Mouse (Mus musculus) midbrain, postnatal 0 days (tissue): ENCODE results near the gene Camk1g. TPM values are rescaled to one million over a fixed set of nuclear protein-coding genes. Genes with fewer than 3 reads are reported as not detected.

Experiments used
- ATAC-seq: fragments of 200-750 bp; cut with Nextera tagmentation; 2 replicates; pipeline ENCODE4 v1.8.0; 2017; ENCODE audit warnings: moderate number of reproducible peaks, mild to moderate bottlenecking, moderate TSS enrichment, moderate library complexity; ENCODE audit not compliant: low FRiP score
- DNase-seq: peaks from one replicate; pipeline ENCODE4 v3.0.0-alpha.2; 2015; ENCODE audit warnings: low spot score
- H3K27ac ChIP-seq: fragments of 300-500 bp; sonication (generic); 2 replicates; pipeline ENCODE4 v1.5.1; 2014; ENCODE audit warnings: low read depth, mild to moderate bottlenecking, low read length, mixed read lengths
- H3K27me3 ChIP-seq: fragments of 300-500 bp; sonication (generic); 2 replicates; pipeline ENCODE4 v1.6.1; 2014; ENCODE audit warnings: low read length, control low read depth, mixed read lengths; ENCODE audit not compliant: insufficient read depth
- H3K36me3 ChIP-seq: fragments of 300-500 bp; sonication (generic); 2 replicates; pipeline ENCODE4 v1.6.1; 2014; ENCODE audit warnings: low read length, control low read depth, mixed read lengths; ENCODE audit not compliant: insufficient read depth
- H3K4me1 ChIP-seq: fragments of 300-500 bp; sonication (generic); 2 replicates; pipeline ENCODE4 v1.6.1; 2014; ENCODE audit warnings: mild to moderate bottlenecking, control low read depth, antibody characterized with exemption, low read length, mixed read lengths; ENCODE audit not compliant: insufficient read depth
- H3K4me2 ChIP-seq: fragments of 300-500 bp; sonication (generic); 2 replicates; pipeline ENCODE4 v1.6.1; 2014; ENCODE audit warnings: low read depth, mild to moderate bottlenecking, low read length, mixed read lengths; ENCODE audit not compliant: poor library complexity, severe bottlenecking
- H3K4me3 ChIP-seq: fragments of 300-500 bp; sonication (generic); 2 replicates; pipeline ENCODE4 v1.5.1; 2014; ENCODE audit warnings: low read depth, mild to moderate bottlenecking, low read length, moderate library complexity
- H3K9ac ChIP-seq: fragments of 300-500 bp; sonication (generic); replicated peaks from 2 replicates; pipeline ENCODE4 v1.6.1; 2014; ENCODE audit warnings: mild to moderate bottlenecking, low read length, moderate library complexity, mixed read lengths; ENCODE audit not compliant: poor library complexity, severe bottlenecking
- H3K9me3 ChIP-seq: fragments of 300-500 bp; sonication (generic); 2 replicates; pipeline ENCODE4 v1.6.1; 2016; ENCODE audit warnings: low read length, control low read depth
- CTCF ChIP-seq: IDR thresholded peaks from 2 replicates; pipeline ENCODE4 v1.5.1; 2016; ENCODE audit warnings: antibody characterized with exemption, mild to moderate bottlenecking
- WGBS: fragments of 180-500 bp; shearing (Covaris S2); extraction: QIAGEN DNeasy Blood & Tissue Kit; methylation state at CpG from one replicate; pipeline ENCODE4 v1.1.7; 2014; 5-methylcytosine and 5-hydroxymethylcytosine counted together
- polyA plus RNA-seq: library from polyadenylated mRNA; unstranded; fragments of >200 nt; fragmentation: Nextera tagmentation; extraction: Ambion mirVana; gene quantifications from 2 replicates; pipeline ENCODE4 v1.2.1, GENCODE M21; 2015
- total RNA-seq: library from RNA; depleted of rRNA; stranded (reverse); fragments of >200 nt; gene quantifications from 2 replicates; pipeline ENCODE4 v1.2.3, GENCODE M21; 2014

Gene Camk1g
- total and polyA plus RNA-seq, 2 experiments from 2014 or later = 46.6 to 48.1 TPM

- no peak overlapping the region for H3K4me2 ChIP-seq
- no peak overlapping the region for H3K27ac ChIP-seq
- H3K4me3 ChIP-seq = no peak overlapping the region
- WGBS = 73% methylated on average over 4 of the region's 4 CpGs
- no peaks in the 10 kb centered on the region for H3K9me3 ChIP-seq
- H3K4me1 ChIP-seq = no peaks in the 10 kb centered on the region
- H3K27me3 ChIP-seq = no peaks in the 10 kb centered on the region
- ATAC-seq (no peak), DNase-seq (no peak)
- no peak overlapping the region for H3K9ac ChIP-seq
- H3K36me3 ChIP-seq = peaks cover 22% of the 10 kb centered on the region
- TF ChIP-seq CTCF = no peak
Measured at GRCm38 (mm10) chr1:193343853-193344252, 26.2 kb downstream of the Camk1g start.

DNA sequence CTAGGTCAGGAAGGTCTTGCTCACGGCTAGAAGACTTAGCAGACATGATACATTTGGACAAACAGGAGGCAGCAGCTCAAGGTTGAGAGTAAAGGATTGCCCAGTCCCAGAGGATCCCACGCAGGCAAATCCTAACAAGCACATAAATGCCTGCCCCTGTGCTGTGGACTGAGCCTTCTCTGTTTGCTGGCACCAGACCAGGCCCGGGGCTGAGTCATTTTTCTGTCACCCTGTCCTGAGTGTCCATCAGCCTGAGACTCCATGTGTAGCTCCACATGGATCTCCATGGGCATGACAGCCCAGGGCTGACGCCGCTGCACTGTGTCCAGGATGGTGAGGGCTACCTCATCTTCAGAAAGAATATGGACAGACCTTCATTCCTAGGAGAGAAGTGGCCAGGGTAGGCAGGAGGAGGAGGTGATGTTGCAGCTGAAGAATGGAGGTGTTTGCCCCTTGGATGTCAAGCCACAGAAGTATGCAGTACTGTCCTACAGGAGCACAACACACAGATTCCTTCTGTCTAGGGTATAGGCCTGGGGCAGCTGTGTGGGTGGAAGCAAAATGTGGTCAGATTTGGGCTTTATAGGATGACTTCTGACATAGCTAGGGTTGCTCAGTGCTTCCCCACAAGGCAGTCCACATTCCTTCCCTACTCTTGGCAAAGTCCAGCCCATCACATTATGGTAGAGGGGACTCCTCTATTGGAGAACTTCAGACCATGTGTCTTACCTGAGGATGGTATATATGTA lies 27.7 kb downstream of the Camk1g start:
- H3K27ac ChIP-seq = no peak overlapping the region
- no peak for TF ChIP-seq CTCF
- 92% methylated on average over 5 of the region's 5 CpGs for WGBS
- H3K4me1 ChIP-seq = peaks cover 4% of the 10 kb centered on the region; the same call in 1 of the 2 replicates
- no peak overlapping the region for H3K9ac ChIP-seq
- H3K4me3 ChIP-seq = no peak overlapping the region
- ATAC-seq (no peak), DNase-seq (no peak)
- peaks cover 10% of the 10 kb centered on the region for H3K36me3 ChIP-seq
- no peak overlapping the region for H3K4me2 ChIP-seq
- H3K9me3 ChIP-seq = no peaks in the 10 kb centered on the region
- H3K27me3 ChIP-seq = no peaks in the 10 kb centered on the region

- ATAC-seq = peak; percentile 59
- 71% methylated on average over 9 of the region's 9 CpGs for WGBS
Measured at GRCm38 (mm10) chr1:193338363-193338995, 31.6 kb downstream of the Camk1g start.

DNA sequence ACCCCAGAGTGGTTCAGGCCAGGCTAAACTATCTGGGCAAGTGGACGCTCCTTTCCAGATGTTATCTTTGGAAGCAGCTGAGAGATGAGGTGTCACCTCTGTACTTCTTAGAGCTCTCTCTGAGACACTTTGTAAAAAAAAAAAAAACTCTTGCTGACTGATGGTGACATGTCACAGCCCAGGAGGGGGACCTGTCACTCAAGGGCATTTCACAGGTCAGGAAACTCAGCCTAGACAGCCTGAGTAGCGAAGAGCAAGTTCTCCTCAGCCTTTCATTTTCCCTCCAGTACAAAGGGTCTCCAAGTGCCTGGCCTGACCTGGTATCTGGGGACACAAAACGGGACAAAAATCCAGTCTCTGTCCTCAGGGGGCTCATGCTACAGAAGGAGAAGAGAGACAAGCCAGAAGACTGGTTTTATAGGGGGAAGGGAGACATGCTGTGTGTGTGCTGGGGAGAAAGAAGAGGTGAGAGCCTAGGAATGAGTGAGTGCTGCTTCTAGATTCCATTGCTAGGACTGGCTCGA lies 32.2 kb downstream of the Camk1g start:
- DNase-seq (no peak), ATAC-seq (no peak)
- 61% methylated on average over 4 of the region's 4 CpGs for WGBS
- TF ChIP-seq CTCF = no peak
- H3K4me3 ChIP-seq = no peak overlapping the region
- no peaks in the 10 kb centered on the region for H3K27me3 ChIP-seq
- no peaks in the 10 kb centered on the region for H3K9me3 ChIP-seq
- H3K9ac ChIP-seq = no peak overlapping the region
- no peaks in the 10 kb centered on the region for H3K36me3 ChIP-seq
- H3K4me1 ChIP-seq = peaks cover 11% of the 10 kb centered on the region; the same call in 1 of the 2 replicates
- no peak overlapping the region for H3K27ac ChIP-seq
- H3K4me2 ChIP-seq = no peak overlapping the region

More at GRCm38 (mm10) chr1:193338363-193338995, 31.6 kb downstream of the Camk1g start:
- no peak overlapping the region for H3K4me2 ChIP-seq
- no peak overlapping the region for H3K27ac ChIP-seq
- DNase-seq = peak; percentile 67
- H3K4me1 ChIP-seq = peaks cover 11% of the 10 kb centered on the region; the same call in 1 of the 2 replicates
- H3K36me3 ChIP-seq = no peaks in the 10 kb centered on the region
- no peak overlapping the region for H3K9ac ChIP-seq
- no peaks in the 10 kb centered on the region for H3K27me3 ChIP-seq
- H3K9me3 ChIP-seq = no peaks in the 10 kb centered on the region
- TF ChIP-seq CTCF = no peak
- H3K4me3 ChIP-seq = no peak overlapping the region

DNA sequence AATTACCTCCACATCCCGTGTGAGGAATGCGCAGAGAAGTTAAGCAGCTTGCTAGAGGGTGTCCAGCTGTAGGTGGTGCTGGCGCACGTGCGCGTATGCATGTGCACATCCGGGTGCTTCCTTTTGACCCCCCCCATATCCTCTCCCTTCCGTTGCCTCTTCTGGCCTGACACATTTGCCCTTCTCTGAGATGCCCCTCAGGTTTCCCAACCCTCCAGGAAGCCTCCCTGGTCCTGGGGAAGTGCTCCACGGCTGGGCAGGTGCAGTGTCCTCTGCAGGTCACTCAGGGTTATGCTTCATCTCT lies 33.1 kb downstream of the Camk1g start:
- H3K4me1 ChIP-seq = peaks cover 11% of the 10 kb centered on the region; the same call in 1 of the 2 replicates
- H3K4me3 ChIP-seq = no peak overlapping the region
- WGBS = 86% methylated on average over 9 of the region's 9 CpGs
- H3K27me3 ChIP-seq = no peaks in the 10 kb centered on the region
- no peak overlapping the region for H3K4me2 ChIP-seq
- no peaks in the 10 kb centered on the region for H3K36me3 ChIP-seq
- no peak for DNase-seq
- H3K9me3 ChIP-seq = no peaks in the 10 kb centered on the region
- no peak overlapping the region for H3K9ac ChIP-seq
- H3K27ac ChIP-seq = no peak overlapping the region
- ATAC-seq = no peak
- no peak for TF ChIP-seq CTCF
